Mouse (Mus musculus): ENCODE data around the gene Nhs.

Gene Nhs

DNA sequence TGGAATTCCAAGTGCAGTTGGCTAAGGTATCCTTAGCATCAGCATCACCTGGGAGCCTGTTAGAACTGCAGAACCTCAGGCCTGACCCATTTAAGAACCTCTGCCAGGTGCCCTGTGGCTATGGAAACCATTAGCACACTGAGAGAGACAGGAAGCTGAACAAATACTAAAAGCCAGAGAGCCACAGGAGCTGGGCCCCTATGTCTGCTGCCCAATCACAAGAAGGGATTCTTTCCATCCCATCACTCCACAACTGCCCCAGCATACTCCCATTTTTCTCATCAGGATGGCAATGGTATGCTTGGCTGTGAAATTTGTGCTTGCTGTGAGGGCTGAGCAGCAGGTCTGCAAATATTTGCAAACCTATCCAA lies 232.9 kb downstream of the Nhs start:
- DNase-seq: no peak

DNA sequence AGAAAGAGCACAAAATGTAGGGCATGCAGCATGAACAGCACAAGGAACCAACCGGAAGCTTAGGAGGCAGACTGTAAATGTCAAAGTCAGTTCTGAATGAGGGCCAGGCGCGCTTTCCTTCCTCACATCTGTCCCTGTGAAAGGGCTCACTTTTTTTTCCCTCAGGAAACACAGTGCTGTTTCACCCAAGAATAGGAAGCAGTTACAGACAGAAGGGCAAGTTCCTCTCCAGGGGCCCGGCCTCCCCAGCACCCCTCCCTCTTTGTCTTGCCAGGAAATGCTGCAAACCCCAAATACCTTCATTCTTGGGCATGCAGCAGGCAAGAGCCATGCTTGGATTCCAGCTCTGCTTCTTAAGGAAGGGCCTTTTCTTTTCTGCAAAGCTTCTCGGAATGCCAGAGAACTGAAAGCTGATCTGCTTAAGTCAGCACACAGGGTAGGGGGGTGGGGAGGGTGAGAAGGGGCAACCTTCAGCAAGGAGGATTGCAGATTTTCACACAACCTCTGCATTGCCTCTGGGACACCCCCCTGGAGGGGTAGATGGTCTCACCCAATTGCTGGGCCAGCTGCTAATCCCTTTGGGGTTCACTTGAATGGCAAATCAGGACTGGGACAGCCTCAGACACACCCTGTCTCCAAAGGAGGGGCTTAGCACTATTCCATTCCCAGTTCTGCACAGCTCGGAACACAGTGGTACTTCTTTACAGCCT lies 233.4 kb downstream of the Nhs start:
- DNase-seq: no peak

DNA sequence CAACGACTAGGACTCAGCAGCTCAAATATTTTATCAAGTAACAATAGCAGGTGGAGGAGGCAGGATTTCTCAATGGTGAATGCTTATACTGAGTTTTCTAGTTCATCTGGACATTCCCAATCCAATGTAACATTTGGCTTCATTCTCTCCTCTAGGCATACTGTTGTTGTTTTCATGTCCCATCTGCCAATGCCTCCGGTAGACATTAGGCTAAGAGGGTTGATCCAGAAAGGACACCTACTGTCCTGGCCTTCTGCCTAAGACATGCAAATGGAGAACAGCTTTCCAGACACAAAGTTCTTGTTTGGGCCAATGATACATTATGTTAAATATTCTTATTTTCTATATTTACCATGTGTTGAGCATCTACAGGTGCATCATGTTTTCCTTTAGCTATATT lies 236.9 kb downstream of the Nhs start:
- peak; percentile 45 for DNase-seq

DNA sequence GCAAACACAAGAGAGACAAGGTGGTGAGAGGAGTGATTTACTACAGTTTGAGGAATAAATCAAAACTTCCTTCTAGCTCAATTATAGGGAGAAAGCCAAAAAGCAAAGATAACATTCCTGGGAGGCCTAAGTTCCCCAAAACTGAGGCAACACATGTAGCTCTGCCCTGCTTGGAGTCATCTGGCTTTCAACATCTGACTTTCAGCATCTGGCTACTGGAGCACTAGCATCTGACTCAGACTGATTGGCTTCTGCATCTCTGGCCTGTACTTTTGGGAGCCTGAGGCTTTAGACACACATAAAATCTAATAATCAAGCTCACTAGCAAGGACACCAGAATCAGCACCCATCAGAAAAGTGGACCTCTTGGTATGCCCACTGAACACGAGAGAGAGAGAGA lies 237.9 kb downstream of the Nhs start:
- no peak for DNase-seq

DNA sequence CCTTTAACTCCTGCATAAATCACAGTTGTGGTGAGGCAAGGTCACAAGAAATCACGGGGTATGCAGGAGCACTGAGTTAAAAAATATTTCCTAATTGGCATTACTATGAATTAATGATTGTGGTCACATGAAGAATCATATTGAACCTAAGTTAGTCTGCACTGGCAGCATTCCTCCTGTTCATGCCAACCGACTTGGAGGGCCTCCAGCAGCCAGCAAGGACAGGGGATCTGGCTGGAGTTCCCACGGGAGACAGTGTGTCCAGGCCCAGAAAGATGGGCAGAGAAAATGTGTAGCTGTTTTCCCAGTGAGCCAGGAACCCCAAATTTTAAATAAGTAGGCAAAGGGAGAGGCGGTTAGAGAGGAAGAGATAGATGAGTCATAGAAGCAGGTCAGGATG lies 249.6 kb downstream of the Nhs start:
- no peak for DNase-seq

- DNase-seq: no peak
Measured at GRCm38 (mm10) chrX:161908652-161909403, 250.7 kb downstream of the Nhs start.

DNA sequence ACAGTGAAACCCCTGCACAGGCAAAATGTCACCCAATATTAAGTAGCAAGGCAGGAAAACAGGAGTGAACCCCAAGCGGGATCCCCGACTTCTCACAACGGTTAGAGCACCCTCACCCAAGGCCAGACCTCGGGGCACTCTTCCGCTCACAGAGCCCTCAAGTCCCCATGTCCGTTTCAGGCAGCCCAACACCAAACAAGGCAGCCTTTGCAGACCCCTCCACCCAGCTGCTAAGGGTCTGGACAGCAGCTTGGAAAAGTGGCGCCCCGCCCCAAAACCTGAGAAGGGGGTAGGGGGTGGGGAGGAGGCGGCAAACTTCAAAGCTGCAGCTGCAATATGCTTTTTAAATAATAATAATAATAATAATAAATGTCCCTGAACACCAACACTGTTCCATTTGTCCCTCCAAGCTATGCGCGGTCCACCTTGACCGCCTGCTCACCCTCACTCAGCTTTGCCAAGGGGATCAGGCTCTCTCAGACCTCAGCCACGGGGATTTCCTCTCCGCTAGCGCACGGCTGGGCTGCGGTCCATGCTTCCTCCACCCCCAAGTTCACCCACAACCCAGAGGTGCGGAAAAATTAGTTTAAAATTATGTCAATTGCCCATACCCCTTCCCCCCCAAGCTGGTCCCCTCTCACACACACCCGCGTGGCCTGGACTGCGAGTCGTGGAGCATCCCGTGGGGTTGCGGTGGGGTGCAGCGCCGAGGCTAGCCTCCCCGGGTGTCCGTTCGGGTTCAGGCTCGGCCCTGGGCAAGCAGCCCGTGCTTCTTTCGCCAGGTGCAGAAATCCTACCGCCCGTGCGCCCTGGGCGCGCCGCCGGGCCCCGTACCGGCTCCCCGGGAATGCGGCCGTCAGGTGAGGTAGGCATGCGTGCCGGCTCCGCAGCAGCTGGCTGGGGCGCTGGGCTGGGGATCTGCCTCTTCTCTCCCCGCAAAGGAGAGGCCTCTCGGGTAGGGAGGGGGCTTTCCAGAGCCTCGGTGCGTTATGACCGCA lies 251.6 kb downstream of the Nhs start:
- DNase-seq: no peak

- no peak for DNase-seq
Measured at GRCm38 (mm10) chrX:161894442-161894841, 265.1 kb downstream of the Nhs start.

DNA sequence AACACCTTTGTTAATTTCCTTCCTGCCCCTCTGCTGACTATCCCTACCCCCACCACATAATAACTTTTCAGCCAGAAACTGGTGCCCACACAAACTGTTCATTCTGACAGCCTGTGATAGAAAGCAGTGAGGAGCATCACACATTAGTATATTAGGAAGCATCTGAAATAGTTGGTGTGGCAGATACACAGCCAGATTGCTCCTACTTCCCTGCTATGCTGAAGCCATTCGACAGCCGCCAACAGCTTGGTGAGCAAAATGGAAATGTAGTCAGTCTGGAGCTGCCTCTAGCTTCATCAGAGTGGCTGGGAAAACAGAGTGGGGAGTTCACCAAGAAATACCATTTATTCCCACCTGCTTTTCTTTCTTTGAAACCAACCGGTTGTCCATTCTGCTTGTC lies 275.9 kb downstream of the Nhs start:
- no peak for DNase-seq

DNA sequence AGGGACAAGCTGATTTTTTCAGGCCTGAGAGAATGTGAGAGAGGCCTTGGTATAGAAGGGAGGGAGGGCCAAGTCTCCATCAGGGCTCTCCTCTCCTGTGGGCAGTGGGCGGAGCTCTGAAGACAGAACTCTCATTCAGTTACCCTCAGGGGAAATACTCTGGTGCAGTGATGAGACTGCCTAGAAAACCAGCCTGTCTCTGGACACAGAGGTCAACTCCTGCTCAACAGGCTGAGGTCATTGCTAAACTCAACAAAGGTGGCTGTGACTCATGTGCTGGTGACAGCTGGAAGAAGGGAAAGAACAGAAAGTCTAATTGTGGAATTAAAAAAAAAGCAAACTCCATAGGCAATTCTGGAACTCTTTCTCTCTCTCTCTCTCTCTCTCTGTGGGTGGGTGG lies 282.4 kb downstream of the Nhs start:
- DNase-seq: no peak

DNA sequence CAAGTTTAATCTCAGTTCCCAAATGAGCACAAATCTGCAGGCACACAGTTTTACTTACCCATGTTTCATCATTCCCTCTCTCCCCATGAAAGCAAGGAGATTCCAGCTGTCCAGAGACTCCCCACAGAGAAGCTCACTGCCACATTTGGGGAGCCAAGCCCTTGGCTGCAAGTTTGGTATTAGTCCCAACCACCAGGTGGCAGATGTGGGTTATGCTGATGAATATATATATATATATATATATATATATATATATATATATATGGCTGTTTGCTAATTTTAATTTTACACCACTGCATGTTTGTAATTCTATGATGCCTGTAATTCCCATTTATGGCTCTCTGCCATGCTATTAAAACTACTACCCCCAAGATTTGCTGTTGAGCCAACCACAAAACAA lies 286.0 kb downstream of the Nhs start:
- DNase-seq: peak; percentile 20

DNA sequence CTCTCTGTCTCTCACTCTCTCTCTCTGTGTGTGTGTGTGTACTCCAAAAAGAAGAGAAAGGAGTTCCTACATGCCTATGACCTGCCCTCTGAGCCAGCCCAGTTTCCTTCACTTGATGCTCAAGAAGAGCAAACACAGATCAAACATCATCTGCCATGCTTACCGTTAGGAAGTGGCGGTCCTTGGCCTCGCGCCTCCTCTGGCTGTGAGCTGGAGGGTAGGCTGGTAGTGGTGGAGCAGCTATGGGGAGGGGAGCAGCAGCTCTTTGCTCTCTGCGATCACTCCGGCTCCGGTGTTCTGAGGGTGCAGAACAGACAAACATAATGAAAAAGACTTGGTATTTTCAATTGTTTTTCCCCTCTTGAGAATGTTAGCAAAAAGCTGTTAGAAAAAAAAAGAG lies 288.2 kb downstream of the Nhs start:
- DNase-seq: no peak

DNA sequence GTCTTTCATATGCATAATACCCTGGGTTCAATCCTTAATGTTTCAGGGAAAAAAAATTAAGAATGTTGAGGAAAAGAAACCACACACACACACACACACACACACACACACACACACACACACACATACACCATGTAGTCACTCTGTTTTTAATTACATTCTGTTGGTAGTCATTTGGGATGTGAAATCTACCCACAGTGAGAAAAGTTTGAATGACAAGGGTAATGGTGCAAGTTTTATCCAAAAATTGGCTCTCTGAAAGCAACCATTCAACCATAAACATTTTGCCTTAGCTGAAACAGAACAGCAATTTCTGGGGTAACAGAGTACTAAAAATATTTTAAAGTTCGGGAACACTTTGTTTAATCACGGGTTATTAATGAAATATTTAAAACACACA lies 303.9 kb downstream of the Nhs start:
- no peak for DNase-seq

DNA sequence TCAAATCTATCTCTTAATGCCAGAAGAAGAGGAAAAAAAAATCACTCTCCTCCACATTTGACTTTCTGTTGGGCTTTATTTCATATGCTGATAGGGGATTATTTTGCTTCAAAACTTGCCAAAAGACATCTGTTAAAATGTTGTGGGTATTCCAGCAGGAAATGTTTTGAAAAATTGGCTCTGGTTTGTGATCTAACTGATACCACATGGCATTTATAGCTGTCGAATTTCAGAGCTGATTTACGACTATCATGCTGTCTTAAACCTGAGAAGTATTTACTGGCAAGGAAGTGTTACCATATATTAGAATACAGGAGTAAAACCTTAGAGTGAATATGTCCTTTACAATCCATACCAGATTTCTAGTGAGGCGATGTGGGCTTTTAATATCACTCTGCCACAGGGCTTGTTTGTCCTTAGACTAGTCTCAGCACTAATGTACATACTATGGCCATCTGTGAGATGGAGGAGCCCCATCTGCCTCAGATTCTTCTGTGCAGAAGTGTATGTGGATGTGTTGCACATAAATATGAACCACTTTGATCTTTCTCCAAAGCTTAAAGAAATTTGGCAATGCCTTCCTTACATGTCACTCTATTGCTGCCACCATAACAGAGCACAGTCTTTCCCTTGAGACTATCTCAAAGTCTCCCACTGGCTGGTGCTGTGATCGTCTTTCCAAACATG lies 305.8 kb downstream of the Nhs start:
- no peak for DNase-seq

GRCm38 (mm10) chrX:161826186-161826585 lies 333.3 kb downstream of the Nhs start:
- peak; percentile 57 for DNase-seq

DNA sequence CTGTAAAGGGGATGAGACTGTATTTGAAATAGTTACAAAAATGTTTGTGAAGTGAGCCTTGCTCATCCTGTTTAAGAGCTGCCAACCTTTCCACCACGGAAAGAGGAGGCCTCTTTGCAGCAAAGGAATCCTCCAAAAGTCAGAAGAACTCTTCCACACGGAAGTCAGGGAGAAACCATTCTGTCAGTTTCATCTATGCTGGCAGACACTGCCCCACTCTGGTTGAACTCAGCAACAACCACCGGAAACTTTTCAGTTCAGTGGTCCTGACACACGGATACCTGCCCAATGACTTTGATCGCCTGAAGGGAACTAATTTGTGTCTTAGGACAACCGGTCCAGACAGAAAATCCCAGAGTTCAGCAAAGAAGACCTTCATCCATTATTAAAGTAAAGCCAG lies 369.3 kb downstream of the Nhs start:
- DNase-seq: no peak
